Mouse (Mus musculus) thymus, postnatal 36 days (tissue): ENCODE measurements around the gene Gm21865.
"Not testable (repeated sequence)": the region's sequence is repeated elsewhere in the genome, so short reads cannot be mapped to it uniquely, and the experiment has no call there.

Source experiments
- DNase-seq, 2 experiments: peaks; one replicate each; pipeline ENCODE4 v3.0.0; 2022; ENCODE audit warnings: mixed read lengths in 2 of 2

The Gm21865 gene

DNA sequence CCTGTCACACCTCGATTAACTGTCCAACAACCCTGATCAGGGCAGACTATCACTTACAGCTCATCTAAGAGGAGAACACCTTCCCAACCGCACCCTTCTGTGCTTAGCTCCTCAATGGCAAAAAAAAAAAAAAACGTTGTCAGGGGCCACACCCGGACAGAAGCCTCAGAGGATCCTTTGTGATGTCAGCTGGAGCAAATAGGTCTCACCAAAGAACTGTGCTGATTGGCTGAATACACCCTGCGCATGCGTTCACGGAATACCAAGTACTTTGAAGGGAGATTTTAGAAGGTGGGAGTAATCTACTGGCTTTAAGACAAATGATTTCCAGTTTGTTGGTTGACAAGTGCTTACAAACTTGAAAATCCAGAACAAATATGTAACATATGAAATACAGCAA, at the start of gene Gm21865:
Gene Gm21865, minus strand, starts transcription at position 101 of the 400 bp plus-strand sequence.
- DNase-seq, result not testable (repeated sequence)
